Mouse (Mus musculus) liver, postnatal 0 days (tissue): ENCODE measurements at regions not wholly inside any gene's neighbourhood (a gene's known extent, or its start where the extent isn't known, plus 50 kb on each side); places are given as distances from the start of the nearest gene placed in this dataset.

Source experiments
- CTCF ChIP-seq: sonication (generic); IDR thresholded peaks from 2 replicates; pipeline ENCODE4 v1.5.1; 2016; ENCODE audit warnings: antibody characterized with exemption, low read depth
- EP300 ChIP-seq: IDR thresholded peaks from 2 replicates; pipeline ENCODE4 v1.6.1; 2016; ENCODE audit warnings: antibody characterized with exemption, low read depth, mild to moderate bottlenecking

DNA sequence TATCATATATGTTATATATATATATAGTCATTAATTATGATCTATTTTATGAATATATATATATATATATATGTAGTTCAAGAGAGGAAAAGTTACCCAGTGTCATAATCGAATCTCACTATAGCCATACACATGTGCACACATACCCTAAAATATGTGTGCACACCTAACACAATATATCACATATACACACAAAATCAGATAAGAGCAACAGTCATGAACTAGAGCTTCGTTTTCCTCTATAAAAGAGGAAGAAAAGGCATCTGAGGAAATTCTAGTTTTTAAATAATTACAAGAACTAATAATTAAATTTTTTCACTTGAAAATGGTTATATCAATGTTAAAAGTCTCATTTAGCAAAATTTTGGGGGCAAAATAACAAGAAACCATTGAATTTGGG, 835.3 kb upstream of the Tbl1xr1 start:
- no peak for TF ChIP-seq CTCF
- no peak for TF ChIP-seq EP300
